Mouse (Mus musculus) heart, embryonic 10.5 days (tissue): ENCODE data around the gene Cic. TPM values are rescaled to one million over a fixed set of nuclear protein-coding genes. Genes with fewer than 3 reads are reported as not detected.

Experiments
- DNase-seq: peaks from one replicate; pipeline ENCODE4 v3.0.0-alpha.2; 2017; ENCODE audit warnings: low spot score
- H3K27ac ChIP-seq: fragments of 300-500 bp; sonication (generic); 2 replicates; pipeline ENCODE4 v1.5.1; 2016; ENCODE audit warnings: mild to moderate bottlenecking
- H3K27me3 ChIP-seq: fragments of 300-500 bp; sonication (generic); 2 replicates; pipeline ENCODE4 v1.6.1; 2016; ENCODE audit warnings: mild to moderate bottlenecking; ENCODE audit not compliant: poor library complexity, insufficient read depth, severe bottlenecking
- H3K36me3 ChIP-seq: fragments of 300-500 bp; sonication (generic); 2 replicates; pipeline ENCODE4 v1.6.1; 2016; ENCODE audit warnings: mild to moderate bottlenecking, moderate library complexity
- H3K4me1 ChIP-seq: fragments of 300-500 bp; sonication (generic); 2 replicates; pipeline ENCODE4 v1.6.1; 2016; ENCODE audit warnings: mild to moderate bottlenecking
- H3K4me3 ChIP-seq: fragments of 300-500 bp; sonication (generic); 2 replicates; pipeline ENCODE4 v1.5.1; 2016; ENCODE audit warnings: mild to moderate bottlenecking, moderate library complexity
- H3K9me3 ChIP-seq: fragments of 300-500 bp; sonication (generic); 2 replicates; pipeline ENCODE4 v1.6.1; 2016; ENCODE audit warnings: mild to moderate bottlenecking, moderate library complexity
- WGBS: fragments of 180-500 bp; shearing (Covaris S2); methylation state at CpG from one replicate; pipeline ENCODE4 v1.1.7; 2016; 5-methylcytosine and 5-hydroxymethylcytosine counted together
- polyA plus RNA-seq: library from polyadenylated mRNA; unstranded; fragments of >200 nt; fragmentation: Nextera tagmentation; extraction: Ambion mirVana; gene quantifications from 2 replicates; pipeline ENCODE4 v1.2.1, GENCODE M21; 2016

Gene Cic
- polyA plus RNA-seq, 1 experiment from 2014 or later = 28.7 TPM

- H3K27ac ChIP-seq = no peak overlapping the region
- H3K9me3 ChIP-seq = no peaks in the 10 kb centered on the region
- no peak for DNase-seq
- WGBS = 93% methylated on average over 5 of the region's 5 CpGs
- H3K36me3 ChIP-seq = peaks cover 57% of the 10 kb centered on the region
- peaks cover 24% of the 10 kb centered on the region for H3K4me1 ChIP-seq
- H3K27me3 ChIP-seq = no peaks in the 10 kb centered on the region
- H3K4me3 ChIP-seq = peak overlapping the region; percentile 97; the same call in 1 of the 2 replicates
These were observed 32.0 kb upstream of the Cic start for GRCm38 (mm10) chr7:25235526-25235925.

GRCm38 (mm10) chr7:25237249-25238014 lies 30.1 kb upstream of the Cic start, which contains the start of gene Gsk3a:
TSS of gene Gsk3a (minus strand) at chr7:25237851.
- peak; percentile 99 for DNase-seq
- Histone ChIP-seq H3K27me3 (no peaks in the 10 kb centered on the region), H3K9me3 (no peaks in the 10 kb centered on the region), H3K27ac (peak within 1 kb of the TSS; percentile 96), H3K4me3 (peak within 1 kb of the TSS; percentile 97), H3K4me1 (peaks cover 32% of the 10 kb centered on the region), H3K36me3 (peaks cover 42% of the 10 kb centered on the region)
- WGBS = under 1% methylated on average over 70 of the region's 76 CpGs

GRCm38 (mm10) chr7:25238015-25238706 lies 29.3 kb upstream of the Cic start:
- WGBS = under 1% methylated on average over 23 of the region's 23 CpGs
- H3K36me3 ChIP-seq = peaks cover 42% of the 10 kb centered on the region
- H3K4me3 ChIP-seq = peak overlapping the region; percentile 97
- peaks cover 30% of the 10 kb centered on the region for H3K4me1 ChIP-seq
- no peaks in the 10 kb centered on the region for H3K27me3 ChIP-seq
- DNase-seq = peak; percentile 99
- H3K27ac ChIP-seq = peak overlapping the region; percentile 96
- H3K9me3 ChIP-seq = no peaks in the 10 kb centered on the region

- Histone ChIP-seq H3K27ac (peak overlapping the region; percentile 96), H3K4me1 (peaks cover 36% of the 10 kb centered on the region), H3K9me3 (no peaks in the 10 kb centered on the region), H3K36me3 (peaks cover 42% of the 10 kb centered on the region), H3K27me3 (no peaks in the 10 kb centered on the region), H3K4me3 (peak overlapping the region; percentile 97)
- 4% methylated on average over 30 of the region's 30 CpGs for WGBS
- peak; percentile 96 for DNase-seq
These were observed 28.5 kb upstream of the Cic start for GRCm38 (mm10) chr7:25238829-25239623.

GRCm38 (mm10) chr7:25240631-25241030 lies 26.9 kb upstream of the Cic start:
- Histone ChIP-seq H3K36me3 (peaks cover 42% of the 10 kb centered on the region), H3K4me1 (peaks cover 52% of the 10 kb centered on the region), H3K9me3 (no peaks in the 10 kb centered on the region), H3K4me3 (no peak overlapping the region), H3K27me3 (no peaks in the 10 kb centered on the region), H3K27ac (no peak overlapping the region)
- no peak for DNase-seq
- 52% methylated on average over 7 of the region's 7 CpGs for WGBS

GRCm38 (mm10) chr7:25241062-25241461 lies 26.4 kb upstream of the Cic start:
- peak overlapping the region; percentile 56; the same call in 1 of the 2 replicates for H3K27ac ChIP-seq
- no peaks in the 10 kb centered on the region for H3K9me3 ChIP-seq
- no peaks in the 10 kb centered on the region for H3K27me3 ChIP-seq
- no peak overlapping the region for H3K4me3 ChIP-seq
- peaks cover 43% of the 10 kb centered on the region for H3K36me3 ChIP-seq
- peak; percentile 91 for DNase-seq
- WGBS = 11% methylated on average over 2 of the region's 2 CpGs
- H3K4me1 ChIP-seq = peaks cover 53% of the 10 kb centered on the region

DNA sequence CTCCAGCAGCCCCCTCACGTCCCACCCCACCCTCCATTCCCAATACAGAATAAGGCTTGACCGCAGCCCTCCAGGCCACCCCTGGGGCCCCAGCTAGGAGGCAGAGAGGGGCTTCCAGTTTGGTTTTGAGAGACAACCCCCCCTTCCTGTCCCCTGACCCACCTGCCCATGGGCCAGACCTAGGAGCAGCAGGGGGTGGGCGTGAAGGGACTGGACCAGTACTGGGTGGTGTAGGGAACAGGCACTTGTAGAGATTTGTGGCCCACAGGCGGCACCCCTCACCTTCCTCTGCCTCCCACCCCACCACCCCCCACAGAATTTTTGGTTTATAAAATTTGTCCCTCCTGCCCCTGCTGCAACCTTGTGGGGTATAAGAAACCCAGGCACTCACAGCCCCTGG lies 24.1 kb upstream of the Cic start:
- no peak for DNase-seq
- Histone ChIP-seq H3K27ac (no peak overlapping the region), H3K4me3 (no peak overlapping the region), H3K36me3 (peaks cover 53% of the 10 kb centered on the region), H3K9me3 (no peaks in the 10 kb centered on the region), H3K27me3 (no peaks in the 10 kb centered on the region), H3K4me1 (peaks cover 67% of the 10 kb centered on the region)
- WGBS = 90% methylated on average over 4 of the region's 4 CpGs

GRCm38 (mm10) chr7:25244562-25245369 lies 22.7 kb upstream of the Cic start:
- 87% methylated on average over 30 of the region's 30 CpGs for WGBS

DNA sequence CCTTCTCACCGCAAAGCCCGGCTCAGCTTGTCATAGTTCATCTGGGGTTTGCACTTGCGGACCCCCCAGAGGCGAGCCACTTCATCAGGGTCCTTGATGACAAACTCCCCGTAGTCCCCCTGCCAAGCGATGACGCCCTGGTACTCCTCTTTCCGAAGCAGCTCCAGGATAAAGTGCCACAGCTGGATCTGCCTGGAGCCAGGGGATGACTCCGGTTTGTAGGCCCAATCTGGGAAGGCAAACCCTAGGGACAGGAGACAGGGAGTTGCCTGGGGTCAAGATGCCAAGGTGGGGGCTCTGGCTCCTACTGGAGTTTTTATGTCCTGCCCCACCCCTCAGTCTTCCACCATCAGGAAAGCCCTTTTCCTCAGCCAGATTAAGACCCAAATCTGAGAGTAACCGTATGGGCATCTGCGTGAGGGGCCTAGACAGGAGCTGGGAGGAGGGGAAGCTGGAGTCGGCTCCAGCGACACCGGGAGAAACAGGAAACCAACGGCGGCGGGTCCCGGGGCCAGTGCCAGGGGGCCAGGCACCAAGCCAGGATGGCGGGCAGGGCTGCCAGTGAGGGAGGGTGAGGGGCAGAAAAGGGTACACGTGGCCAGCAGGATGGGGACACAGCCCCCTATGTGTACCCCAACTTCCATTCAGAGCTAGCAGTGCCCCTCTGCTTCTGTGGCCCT lies 21.3 kb upstream of the Cic start:
- no peaks in the 10 kb centered on the region for H3K27me3 ChIP-seq
- no peaks in the 10 kb centered on the region for H3K9me3 ChIP-seq
- peaks cover 61% of the 10 kb centered on the region for H3K4me1 ChIP-seq
- WGBS = 62% methylated on average over 20 of the region's 20 CpGs
- no peak for DNase-seq
- H3K36me3 ChIP-seq = peaks cover 49% of the 10 kb centered on the region
- peak overlapping the region; percentile 95 for H3K27ac ChIP-seq
- peak overlapping the region; percentile 96 for H3K4me3 ChIP-seq

More at GRCm38 (mm10) chr7:25244562-25245369, 22.7 kb upstream of the Cic start:
- DNase-seq = no peak
- Histone ChIP-seq H3K4me1 (peaks cover 62% of the 10 kb centered on the region), H3K4me3 (no peak overlapping the region), H3K36me3 (peaks cover 53% of the 10 kb centered on the region), H3K27ac (peak overlapping the region; percentile 19), H3K9me3 (no peaks in the 10 kb centered on the region), H3K27me3 (no peaks in the 10 kb centered on the region)

DNA sequence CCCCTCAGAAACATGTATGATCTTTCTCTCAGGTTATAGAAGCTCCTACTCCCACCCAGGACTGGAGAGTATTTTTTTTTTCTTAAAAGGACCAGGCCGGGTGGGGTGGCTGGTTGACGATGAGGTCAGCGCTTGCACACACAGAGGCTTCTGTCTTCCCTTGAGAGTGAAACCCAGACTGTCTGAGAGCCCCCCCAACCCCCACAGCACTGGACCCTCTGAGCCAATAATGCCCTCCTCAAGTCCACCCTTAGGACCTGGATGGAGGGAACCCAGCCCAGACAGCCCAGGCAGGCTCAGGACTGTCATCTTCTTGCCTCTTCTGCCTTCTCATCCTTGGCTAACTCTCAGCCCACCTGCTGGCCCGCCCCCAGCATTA lies 20.8 kb upstream of the Cic start:
- no peak for DNase-seq
- H3K27ac ChIP-seq = peak overlapping the region; percentile 95
- H3K27me3 ChIP-seq = no peaks in the 10 kb centered on the region
- peaks cover 49% of the 10 kb centered on the region for H3K36me3 ChIP-seq
- no peaks in the 10 kb centered on the region for H3K9me3 ChIP-seq
- 48% methylated on average over 4 of the region's 4 CpGs for WGBS
- H3K4me3 ChIP-seq = peak overlapping the region; percentile 96
- peaks cover 63% of the 10 kb centered on the region for H3K4me1 ChIP-seq

- H3K4me3 ChIP-seq = peak overlapping the region; percentile 96
- peaks cover 67% of the 10 kb centered on the region for H3K4me1 ChIP-seq
- H3K27ac ChIP-seq = peak overlapping the region; percentile 95
- DNase-seq = no peak
- 17% methylated on average over 3 of the region's 3 CpGs for WGBS
- no peaks in the 10 kb centered on the region for H3K9me3 ChIP-seq
- H3K27me3 ChIP-seq = no peaks in the 10 kb centered on the region
- peaks cover 46% of the 10 kb centered on the region for H3K36me3 ChIP-seq
These were observed 20.0 kb upstream of the Cic start for GRCm38 (mm10) chr7:25247498-25247897.
